Mouse (Mus musculus): ENCODE data around the gene Tmem182.

DNA sequence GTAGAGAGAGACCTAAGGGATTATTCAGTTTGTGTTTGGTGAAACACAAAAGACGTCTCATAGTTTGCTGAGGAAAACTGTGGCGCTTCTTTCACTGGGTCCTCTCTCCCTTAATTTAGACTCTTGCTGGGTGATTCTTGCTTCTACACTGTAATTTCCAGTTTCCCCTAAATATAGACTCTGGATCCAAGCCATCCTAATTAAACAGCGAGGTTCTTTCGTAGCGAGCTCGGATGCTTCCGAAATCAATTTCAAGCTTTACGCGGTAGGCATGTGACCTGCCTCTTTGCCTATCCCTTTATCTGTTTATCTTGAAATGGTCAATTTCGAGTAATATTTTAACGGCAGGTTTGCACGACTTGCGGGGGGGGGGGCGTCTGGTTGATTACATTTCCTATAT is 84.2 kb downstream of the Tmem182 start:
- TF ChIP-seq CHD2 (IDR thresholded peaks at IDR 0.05; ENCODE audit: low read depth, low read length) = no peak
- TF ChIP-seq HCFC1 (IDR thresholded peaks at IDR 0.05; ENCODE audit: borderline replicate concordance, insufficient read depth, low read length) = no peak
- TF ChIP-seq ZNF384 (IDR thresholded peaks at IDR 0.05; ENCODE audit: low read depth, low read length) = no peak
- no peak for TF ChIP-seq ZC3H11A (IDR thresholded peaks at IDR 0.05; ENCODE audit: borderline replicate concordance, low read depth, low read length)
- no peak for TF ChIP-seq MAFK (IDR thresholded peaks at IDR 0.05; ENCODE audit: insufficient read depth, low read depth, low read length)

Measured in ES-E14 (cell line).